Mouse (Mus musculus): ENCODE measurements at regions not wholly inside any gene's neighbourhood (a gene's known extent, or its start where the extent isn't known, plus 50 kb on each side); places are given as distances from the start of the nearest gene placed in this dataset.

- 55% methylated on average over 3 of the region's 3 CpGs for WGBS (ENCODE audit: insufficient replicate concordance)
- no peak for ATAC-seq (ENCODE audit: low read depth)
Measured at GRCm38 (mm10) chr5:41206462-41206861, 501.5 kb downstream of the Rab28 start.

DNA sequence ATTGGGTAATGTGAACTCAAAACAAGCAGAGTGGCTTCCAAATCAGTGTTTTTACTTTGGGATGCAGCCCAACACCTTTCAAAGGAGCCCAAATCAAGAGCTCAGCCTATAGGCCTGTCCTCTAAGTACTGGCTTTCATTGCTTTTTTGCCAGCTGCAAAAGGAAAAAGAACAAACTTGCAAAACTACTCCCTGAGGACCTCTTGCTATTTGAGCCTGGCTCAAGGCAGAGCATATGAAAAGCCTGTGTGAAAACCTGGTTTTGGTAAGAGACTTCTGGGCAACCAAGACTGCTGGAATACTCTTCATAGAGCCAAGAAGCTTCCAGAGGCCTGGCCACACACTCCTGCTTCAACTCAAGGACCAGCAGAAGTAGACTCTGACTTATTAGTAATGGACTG lies 503.5 kb downstream of the Rab28 start:
- H3K9ac ChIP-seq (ENCODE audit: low read depth, low read length): no peak overlapping the region
- H3K27ac ChIP-seq (ENCODE audit: low read length): no peak overlapping the region
- no peak for ATAC-seq (ENCODE audit: low read depth)
- H3K4me1 ChIP-seq (ENCODE audit: control insufficient read depth, low read depth, low read length): no peaks in the 10 kb centered on the region
- no peak overlapping the region for H3K4me2 ChIP-seq (ENCODE audit: low read depth, low read length)
- H3K9me3 ChIP-seq (replicated peaks; ENCODE audit: control insufficient read depth, low read length): no peaks in the 10 kb centered on the region
- H3K4me3 ChIP-seq (ENCODE audit: low read depth, low read length): no peak overlapping the region
- H3K27me3 ChIP-seq (ENCODE audit: control insufficient read depth, insufficient read depth, low read depth, low read length): no peaks in the 10 kb centered on the region
- H3K36me3 ChIP-seq (ENCODE audit: control insufficient read depth, insufficient read depth): no peaks in the 10 kb centered on the region

More at GRCm38 (mm10) chr5:41206462-41206861, 501.5 kb downstream of the Rab28 start:
- H3K4me1 ChIP-seq (ENCODE audit: control insufficient read depth, low read depth, low read length): no peaks in the 10 kb centered on the region
- no peak overlapping the region for H3K9ac ChIP-seq (ENCODE audit: low read depth, low read length)
- no peaks in the 10 kb centered on the region for H3K9me3 ChIP-seq (replicated peaks; ENCODE audit: control insufficient read depth, low read length)
- no peak overlapping the region for H3K27ac ChIP-seq (ENCODE audit: low read length)
- no peaks in the 10 kb centered on the region for H3K27me3 ChIP-seq (ENCODE audit: control insufficient read depth, insufficient read depth, low read depth, low read length)
- no peak overlapping the region for H3K4me2 ChIP-seq (ENCODE audit: low read depth, low read length)
- no peaks in the 10 kb centered on the region for H3K36me3 ChIP-seq (ENCODE audit: control insufficient read depth, insufficient read depth)
- no peak overlapping the region for H3K4me3 ChIP-seq (ENCODE audit: low read depth, low read length)

DNA sequence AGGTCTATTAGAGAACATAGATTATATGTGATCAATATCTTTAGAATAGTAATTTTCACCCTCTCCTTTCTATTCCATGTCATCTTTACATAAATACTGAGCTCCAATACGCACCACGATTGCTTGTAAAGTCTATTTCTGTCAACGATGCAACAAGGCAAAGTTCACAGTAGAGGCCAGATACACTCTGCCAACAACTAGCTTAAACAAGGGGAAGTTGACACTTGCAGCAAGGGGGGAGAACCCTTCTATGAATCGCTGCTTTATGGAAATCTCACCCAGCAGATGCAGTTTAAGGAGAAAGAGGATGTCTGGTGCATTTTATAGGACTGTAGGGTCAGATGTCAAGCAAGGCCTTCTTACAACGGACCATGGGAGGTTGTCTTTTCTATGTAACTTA lies 520.8 kb downstream of the Rab28 start:
- Histone ChIP-seq H3K27me3 (ENCODE audit: control insufficient read depth, insufficient read depth, low read depth, low read length) (no peaks in the 10 kb centered on the region), H3K27ac (ENCODE audit: low read length) (no peak overlapping the region), H3K9me3 (replicated peaks; ENCODE audit: control insufficient read depth, low read length) (no peaks in the 10 kb centered on the region), H3K4me2 (ENCODE audit: low read depth, low read length) (no peak overlapping the region), H3K9ac (ENCODE audit: low read depth, low read length) (no peak overlapping the region), H3K4me1 (ENCODE audit: control insufficient read depth, low read depth, low read length) (no peaks in the 10 kb centered on the region), H3K36me3 (ENCODE audit: control insufficient read depth, insufficient read depth) (no peaks in the 10 kb centered on the region), H3K4me3 (ENCODE audit: low read depth, low read length) (no peak overlapping the region)
- peak; percentile 58; the same call in 1 of the 2 replicates for ATAC-seq (ENCODE audit: low read depth)
- 34% methylated on average over 5 of the region's 5 CpGs for WGBS (ENCODE audit: insufficient replicate concordance)

GRCm38 (mm10) chr5:41177220-41177619 lies 530.7 kb downstream of the Rab28 start:
- Histone ChIP-seq H3K4me3 (ENCODE audit: low read depth, low read length) (no peak overlapping the region), H3K36me3 (ENCODE audit: control insufficient read depth, insufficient read depth) (no peaks in the 10 kb centered on the region), H3K9ac (ENCODE audit: low read depth, low read length) (no peak overlapping the region), H3K27ac (ENCODE audit: low read length) (no peak overlapping the region), H3K4me1 (ENCODE audit: control insufficient read depth, low read depth, low read length) (no peaks in the 10 kb centered on the region), H3K4me2 (ENCODE audit: low read depth, low read length) (no peak overlapping the region), H3K27me3 (ENCODE audit: control insufficient read depth, insufficient read depth, low read depth, low read length) (no peaks in the 10 kb centered on the region), H3K9me3 (replicated peaks; ENCODE audit: control insufficient read depth, low read length) (no peaks in the 10 kb centered on the region)
- 46% methylated on average over 3 of the region's 3 CpGs for WGBS (ENCODE audit: insufficient replicate concordance)
- no peak for ATAC-seq (ENCODE audit: low read depth)

DNA sequence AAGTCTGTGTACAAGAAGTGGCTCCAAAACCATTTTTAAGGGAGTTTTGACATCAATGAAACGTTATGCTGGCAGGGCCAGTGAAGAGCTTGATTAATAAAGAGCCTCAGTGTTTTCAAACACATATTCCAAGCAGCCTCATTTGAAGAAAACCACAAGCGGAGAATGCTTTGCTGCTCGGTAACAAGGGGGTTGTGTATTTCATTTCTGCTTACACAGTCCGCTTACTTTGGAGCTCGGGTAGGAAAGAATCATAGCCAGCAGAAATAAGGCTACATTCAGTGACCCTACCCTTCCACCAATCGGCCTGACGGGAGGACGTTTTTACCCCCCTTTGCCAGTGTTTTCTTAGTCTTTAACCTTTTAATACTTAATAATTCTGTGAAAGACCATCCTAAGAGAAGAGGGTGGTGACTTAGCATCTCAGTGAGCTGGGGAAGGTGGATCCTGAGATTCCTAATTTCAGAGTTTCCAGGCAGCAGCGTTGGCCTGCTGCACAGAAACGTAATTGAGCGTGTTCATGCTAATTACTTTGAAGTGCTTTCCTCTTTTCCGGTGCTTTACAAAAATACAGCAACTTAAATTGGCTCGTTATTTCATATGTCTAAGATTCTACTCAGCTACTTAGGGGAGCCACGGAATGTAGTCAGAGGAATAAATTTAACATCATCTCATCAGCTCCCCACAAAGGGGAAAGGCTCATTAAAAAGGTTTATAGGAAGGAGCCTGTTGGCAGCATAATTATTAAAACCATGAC lies 541.9 kb downstream of the Rab28 start:
- Histone ChIP-seq H3K27me3 (ENCODE audit: control insufficient read depth, insufficient read depth, low read depth, low read length) (no peaks in the 10 kb centered on the region), H3K4me3 (ENCODE audit: low read depth, low read length) (no peak overlapping the region), H3K27ac (ENCODE audit: low read length) (no peak overlapping the region), H3K9ac (ENCODE audit: low read depth, low read length) (no peak overlapping the region), H3K9me3 (replicated peaks; ENCODE audit: control insufficient read depth, low read length) (no peaks in the 10 kb centered on the region), H3K36me3 (ENCODE audit: control insufficient read depth, insufficient read depth) (no peaks in the 10 kb centered on the region), H3K4me2 (ENCODE audit: low read depth, low read length) (no peak overlapping the region), H3K4me1 (ENCODE audit: control insufficient read depth, low read depth, low read length) (no peaks in the 10 kb centered on the region)
- no peak for ATAC-seq (ENCODE audit: low read depth)
- WGBS (ENCODE audit: insufficient replicate concordance): 67% methylated on average over 14 of the region's 14 CpGs

DNA sequence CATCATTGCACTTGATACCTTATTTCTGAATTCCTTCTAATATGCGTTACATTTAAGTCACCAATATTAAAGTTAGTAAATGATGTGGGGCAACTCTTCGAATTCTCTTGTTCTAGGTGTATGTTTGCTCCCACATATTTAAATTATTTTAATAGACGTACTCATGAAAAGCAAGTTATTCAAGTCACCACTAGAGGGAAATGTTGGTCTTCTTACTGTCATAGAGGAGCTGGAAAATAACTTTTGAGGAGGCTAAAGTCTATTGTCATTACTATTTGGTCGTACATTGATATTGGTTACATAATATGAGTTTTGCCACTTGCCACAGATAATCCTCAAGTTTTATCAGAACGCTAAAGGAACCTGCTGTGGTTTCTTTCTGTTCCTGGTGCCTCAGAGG lies 582.9 kb downstream of the Rab28 start:
- no peak overlapping the region for H3K27ac ChIP-seq (ENCODE audit: low read length)
- no peaks in the 10 kb centered on the region for H3K4me1 ChIP-seq (ENCODE audit: control insufficient read depth, low read depth, low read length)
- no peaks in the 10 kb centered on the region for H3K36me3 ChIP-seq (ENCODE audit: control insufficient read depth, insufficient read depth)
- no peak for ATAC-seq (ENCODE audit: low read depth)
- H3K9me3 ChIP-seq (replicated peaks; ENCODE audit: control insufficient read depth, low read length): no peaks in the 10 kb centered on the region
- H3K27me3 ChIP-seq (ENCODE audit: control insufficient read depth, insufficient read depth, low read depth, low read length): no peaks in the 10 kb centered on the region
- WGBS (ENCODE audit: insufficient replicate concordance): 15% methylated on average over 5 of the region's 5 CpGs
- no peak overlapping the region for H3K9ac ChIP-seq (ENCODE audit: low read depth, low read length)
- no peak overlapping the region for H3K4me3 ChIP-seq (ENCODE audit: low read depth, low read length)
- H3K4me2 ChIP-seq (ENCODE audit: low read depth, low read length): no peak overlapping the region

GRCm38 (mm10) chr5:41117658-41118057 lies 590.3 kb downstream of the Rab28 start:
- Histone ChIP-seq H3K9me3 (replicated peaks; ENCODE audit: control insufficient read depth, low read length) (no peaks in the 10 kb centered on the region), H3K9ac (ENCODE audit: low read depth, low read length) (no peak overlapping the region), H3K4me1 (ENCODE audit: control insufficient read depth, low read depth, low read length) (no peaks in the 10 kb centered on the region), H3K27me3 (ENCODE audit: control insufficient read depth, insufficient read depth, low read depth, low read length) (no peaks in the 10 kb centered on the region), H3K36me3 (ENCODE audit: control insufficient read depth, insufficient read depth) (no peaks in the 10 kb centered on the region), H3K27ac (ENCODE audit: low read length) (no peak overlapping the region), H3K4me3 (ENCODE audit: low read depth, low read length) (no peak overlapping the region), H3K4me2 (ENCODE audit: low read depth, low read length) (no peak overlapping the region)
- no peak for ATAC-seq (ENCODE audit: low read depth)
- 41% methylated on average over 3 of the region's 3 CpGs for WGBS (ENCODE audit: insufficient replicate concordance)

GRCm38 (mm10) chr5:41087773-41088172 lies 620.2 kb downstream of the Rab28 start:
- no peak overlapping the region for H3K4me2 ChIP-seq (ENCODE audit: low read depth, low read length)
- no peaks in the 10 kb centered on the region for H3K36me3 ChIP-seq (ENCODE audit: control insufficient read depth, insufficient read depth)
- ATAC-seq (ENCODE audit: low read depth): no peak
- no peaks in the 10 kb centered on the region for H3K9me3 ChIP-seq (replicated peaks; ENCODE audit: control insufficient read depth, low read length)
- no peak overlapping the region for H3K27ac ChIP-seq (ENCODE audit: low read length)
- H3K27me3 ChIP-seq (ENCODE audit: control insufficient read depth, insufficient read depth, low read depth, low read length): no peaks in the 10 kb centered on the region
- no peak overlapping the region for H3K4me3 ChIP-seq (ENCODE audit: low read depth, low read length)
- no peaks in the 10 kb centered on the region for H3K4me1 ChIP-seq (ENCODE audit: control insufficient read depth, low read depth, low read length)
- WGBS (ENCODE audit: insufficient replicate concordance): 43% methylated on average over 5 of the region's 5 CpGs
- no peak overlapping the region for H3K9ac ChIP-seq (ENCODE audit: low read depth, low read length)

DNA sequence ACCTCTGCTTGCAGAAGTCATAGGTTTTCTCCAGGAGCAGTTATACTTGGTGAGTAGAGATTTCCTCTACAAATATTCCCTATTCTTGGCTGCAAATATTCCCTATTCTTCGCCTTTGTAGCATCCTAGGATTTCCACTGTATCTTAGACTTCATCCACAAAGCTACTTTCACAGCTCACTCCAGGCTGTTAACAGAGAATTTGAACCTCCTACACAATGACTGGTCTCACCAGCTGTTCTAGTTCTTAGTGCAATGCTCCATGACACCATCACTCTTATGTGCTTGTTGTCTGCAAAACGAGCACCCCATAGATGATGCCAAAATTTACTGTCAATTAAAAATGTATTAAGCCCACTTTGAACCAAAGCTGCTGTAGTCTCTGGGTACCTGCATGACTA lies 631.5 kb downstream of the Rab28 start:
- Histone ChIP-seq H3K4me3 (ENCODE audit: low read depth, low read length) (no peak overlapping the region), H3K4me1 (ENCODE audit: control insufficient read depth, low read depth, low read length) (no peaks in the 10 kb centered on the region), H3K36me3 (ENCODE audit: control insufficient read depth, insufficient read depth) (no peaks in the 10 kb centered on the region), H3K27ac (ENCODE audit: low read length) (no peak overlapping the region), H3K4me2 (ENCODE audit: low read depth, low read length) (no peak overlapping the region), H3K9ac (ENCODE audit: low read depth, low read length) (no peak overlapping the region), H3K27me3 (ENCODE audit: control insufficient read depth, insufficient read depth, low read depth, low read length) (no peaks in the 10 kb centered on the region), H3K9me3 (replicated peaks; ENCODE audit: control insufficient read depth, low read length) (no peaks in the 10 kb centered on the region)
- 42% methylated on average over 2 of the region's 2 CpGs for WGBS (ENCODE audit: insufficient replicate concordance)
- ATAC-seq (ENCODE audit: low read depth): no peak
